Mouse (Mus musculus): ENCODE measurements around the gene Rasgrf2.

GRCm38 (mm10) chr13:92026651-92027050, 104.8 kb downstream of the Rasgrf2 start:
- no peak for TF ChIP-seq CTCF (IDR thresholded peaks at IDR 0.05; ENCODE audit: low read depth)
- TF ChIP-seq EP300 (IDR thresholded peaks at IDR 0.05; ENCODE audit: low read depth): no peak
